Mouse (Mus musculus): Measurements from ENCODE around the gene Inafm1.

GRCm38 (mm10) chr7:16242198-16242597, 31.2 kb downstream of the Inafm1 start:
- TF ChIP-seq CTCF (IDR thresholded peaks at IDR 0.05; ENCODE audit: control insufficient read depth, insufficient read depth, low read length), result no peak
- TF ChIP-seq POLR2A (IDR thresholded peaks at IDR 0.05; ENCODE audit: borderline replicate concordance, control insufficient read depth, low read depth, low read length), result no peak
